Mouse (Mus musculus) thymus, postnatal 25 days (tissue): Measurements from ENCODE around the gene Clstn3.
"Not testable (repeated sequence)": the region's sequence is repeated elsewhere in the genome, so short reads cannot be mapped to it uniquely, and the experiment has no call there.

Experiments used
- DNase-seq: peaks from one replicate; pipeline ENCODE4 v3.0.0; 2022

Clstn3 gene

GRCm38 (mm10) chr6:124407180-124407579 is 57.4 kb downstream of the Clstn3 start:
- no peak for DNase-seq

- DNase-seq, result no peak
Measured at GRCm38 (mm10) chr6:124406326-124406725, 58.3 kb downstream of the Clstn3 start.

DNA sequence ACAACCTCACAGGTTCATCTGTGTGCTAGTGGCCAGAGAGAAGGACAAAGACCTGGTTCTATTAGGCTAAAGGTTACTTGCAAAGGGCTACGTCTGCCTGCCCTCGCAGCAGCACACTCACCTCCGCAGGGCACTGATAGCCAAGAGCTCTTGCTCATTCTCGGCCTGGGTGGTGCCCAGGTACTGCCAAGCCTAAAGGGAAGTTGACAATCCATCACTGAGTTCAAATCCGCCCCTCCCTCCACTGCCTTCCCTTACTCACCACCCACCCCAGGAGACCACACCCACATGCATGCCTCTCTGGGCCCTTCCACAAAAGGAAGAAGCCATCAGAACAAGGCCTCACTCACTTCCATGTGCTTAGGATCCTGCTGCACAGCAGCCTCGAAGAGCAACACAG is 64.9 kb downstream of the Clstn3 start:
- no peak for DNase-seq

- DNase-seq, result not testable (repeated sequence)
Measured at GRCm38 (mm10) chr6:124394991-124395390, 69.6 kb downstream of the Clstn3 start.
